Mouse (Mus musculus) intestine, embryonic 16.5 days (tissue): ENCODE results near the gene Bpifa5. TPM values are rescaled to one million over a fixed set of nuclear protein-coding genes. Genes with fewer than 3 reads are reported as not detected.

Experiments used
- polyA plus RNA-seq: library from polyadenylated mRNA; unstranded; fragments of >200 nt; fragmentation: Nextera tagmentation; extraction: Ambion mirVana; gene quantifications from 2 replicates; pipeline ENCODE4 v1.2.1, GENCODE M21; 2015

Bpifa5 gene
- polyA plus RNA-seq, 1 experiment from 2014 or later = not detected

Other genes starting within 250 kb of the Bpifa5 start
- gene Bpifb3, start 244.4 kb upstream of the Bpifa5 start, polyA plus RNA-seq = not detected in 2 replicates
- not detected in 2 replicates for gene Bpifb4, start 224.4 kb upstream of the Bpifa5 start, polyA plus RNA-seq
- gene Bpifa6, start 187.7 kb upstream of the Bpifa5 start, polyA plus RNA-seq = not detected in 2 replicates
- gene Bpifa2, start 154.3 kb upstream of the Bpifa5 start, polyA plus RNA-seq = not detected in 2 replicates
- not detected in 2 replicates for gene Bpifa3, start 32.3 kb upstream of the Bpifa5 start, polyA plus RNA-seq
- not detected in 2 replicates for gene Bpifa1, start 19.7 kb upstream of the Bpifa5 start, polyA plus RNA-seq
- gene Bpifb1, start 28.2 kb downstream of the Bpifa5 start, polyA plus RNA-seq = 0.10 TPM in 1 of 2 replicates, not detected in the other
- gene Bpifb5, start 61.1 kb downstream of the Bpifa5 start, polyA plus RNA-seq = 0.07 TPM in 1 of 2 replicates, not detected in the other
- not detected in 2 replicates for gene Bpifb9a, start 95.2 kb downstream of the Bpifa5 start, polyA plus RNA-seq
- gene Bpifb9b, start 144.6 kb downstream of the Bpifa5 start, polyA plus RNA-seq = not detected in 2 replicates
- 16.9 and 18.1 TPM in 2 replicates for gene Cdk5rap1, start 210.4 kb downstream of the Bpifa5 start, polyA plus RNA-seq
- gene Snta1, start 245.5 kb downstream of the Bpifa5 start, polyA plus RNA-seq = 4.1 and 4.3 TPM in 2 replicates